Mouse (Mus musculus) heart, postnatal 25 days (tissue): ENCODE results near the gene Ccna1. TPM values are rescaled to one million over a fixed set of nuclear protein-coding genes. Genes with fewer than 3 reads are reported as not detected.

Experiments used
- total RNA-seq, 2 experiments: library from RNA; stranded (reverse); gene quantifications; 2 replicates each; pipeline ENCODE4 v1.2.3; 2021

Ccna1 gene
- total RNA-seq, 2 experiments from 2014 or later, result not detected

Other genes starting within 250 kb of the Ccna1 start
- gene Rfxap, start 247.7 kb downstream of the Ccna1 start, total RNA-seq, result 10 to 100 TPM; 20.4 to 23.8 TPM
- gene Sertm1, start 139.6 kb downstream of the Ccna1 start, total RNA-seq, result under 1 TPM; 0.21 to 0.22 TPM
- gene Spg20, start 56.6 kb upstream of the Ccna1 start, total RNA-seq, result 10 to 100 TPM; 33.4 to 42.2 TPM
- under 1 TPM in 1 of 2 experiments, not detected in 1; 0.13 TPM for gene Ccdc169, start 81.8 kb upstream of the Ccna1 start, total RNA-seq
- not detected for gene Sohlh2, start 126.5 kb upstream of the Ccna1 start, total RNA-seq
- gene Dclk1, start 186.9 kb upstream of the Ccna1 start, total RNA-seq, result 1 to 10 TPM; 6.8 to 8.6 TPM